Mouse (Mus musculus): Measurements from ENCODE around the gene Pou2f2.

DNA sequence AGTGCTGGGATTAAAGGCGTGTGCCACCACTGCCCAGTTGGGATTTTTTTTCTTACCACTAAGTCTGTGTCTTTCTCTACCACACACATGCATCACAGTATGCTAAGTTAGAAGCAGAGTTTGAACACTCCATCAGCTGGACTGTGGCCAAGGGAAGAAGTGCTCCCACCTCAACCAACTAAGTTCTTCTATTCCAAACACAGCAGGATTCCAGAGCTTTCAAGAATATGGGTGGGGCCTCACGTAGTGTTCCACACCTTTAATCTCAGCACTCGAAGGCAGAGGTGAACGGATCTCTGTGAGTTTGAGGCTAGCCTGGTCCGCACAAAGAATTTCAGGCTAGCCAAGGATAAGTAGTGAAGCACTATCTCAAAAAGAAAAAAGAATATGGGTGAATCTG, 13.4 kb downstream of the Pou2f2 start:
- TF ChIP-seq CTCF (conservative IDR thresholded peaks at IDR 0.05 in 1 of 2, IDR thresholded peaks at IDR 0.05 in 1 of 2; ENCODE audit: low read depth in 2 of 2, low read length in 2 of 2) (no peak), ZNF384 (IDR thresholded peaks at IDR 0.05; ENCODE audit: low read depth, low read length) (no peak), E2F4 (IDR thresholded peaks at IDR 0.05; ENCODE audit: insufficient replicate concordance, low read depth, low read length) (no peak), UBTF (IDR thresholded peaks at IDR 0.05; ENCODE audit: low read depth, low read length) (no peak), SIN3A (IDR thresholded peaks at IDR 0.05; ENCODE audit: low read length) (no peak), POLR2A (IDR thresholded peaks at IDR 0.05; ENCODE audit: low read depth, low read length) (no peak), MAFK (IDR thresholded peaks at IDR 0.05; ENCODE audit: insufficient replicate concordance, low read length) (no peak), ELF1 (IDR thresholded peaks at IDR 0.05; ENCODE audit: low read depth, low read length) (no peak)
